Comparison of ENCODE assay signal across 8 mouse cellular contexts in the genomic region with DNA sequence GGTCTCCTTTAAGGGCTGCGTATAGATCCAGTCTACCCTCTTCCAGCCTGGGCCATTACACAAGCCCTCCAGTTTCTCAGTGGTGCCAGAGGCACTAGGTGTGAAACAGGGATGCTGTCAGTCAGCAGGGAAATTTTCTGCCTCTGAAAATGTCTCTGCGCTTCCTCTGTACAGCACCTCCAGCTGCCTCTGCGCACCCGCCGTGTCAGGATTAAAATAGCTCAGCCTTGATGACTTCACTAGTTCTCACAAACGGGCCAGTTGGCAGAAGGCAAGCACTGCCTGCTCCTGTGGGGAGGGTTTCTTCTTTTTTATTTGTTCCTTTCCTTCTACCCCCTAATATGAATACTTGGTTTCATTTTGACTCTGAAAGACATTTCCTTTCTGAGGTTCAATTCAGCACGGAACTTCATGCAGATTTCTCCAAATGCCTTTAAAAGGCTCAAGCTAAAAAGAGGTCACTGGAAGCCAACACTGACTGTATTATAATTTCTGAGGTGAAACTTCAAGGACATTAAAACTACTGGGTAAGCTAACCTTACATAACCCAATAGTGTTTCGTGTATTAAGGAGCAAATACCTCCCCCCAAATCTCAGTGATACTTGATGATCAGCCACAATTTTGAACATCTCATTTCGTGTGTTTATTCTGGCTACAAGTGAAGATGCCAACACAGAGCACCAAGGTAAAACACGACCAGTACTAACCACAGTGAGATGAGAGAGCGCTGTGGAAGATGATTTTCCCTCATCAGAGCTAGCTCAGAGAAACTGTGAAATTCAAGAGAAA.
DNase-seq lines count a peak whose midpoint lies in the region; ATAC-seq lines count a peak whose summit lies in the region.

No protein-coding gene starts in this region.

- no peaks in the 10 kb centered on the region for H3K27me3 ChIP-seq in kidney, embryonic 15.5 days
- H3K27me3 ChIP-seq in forebrain, embryonic 16.5 days (replicated peaks; ENCODE audit: control insufficient read depth, insufficient read depth, low read length), result no peaks in the 10 kb centered on the region
- no peaks in the 10 kb centered on the region for H3K27me3 ChIP-seq in heart, embryonic 16.5 days (ENCODE audit: control insufficient read depth, insufficient read depth, low read length)
- no peaks in the 10 kb centered on the region for H3K27me3 ChIP-seq in midbrain, embryonic 16.5 days (ENCODE audit: control insufficient read depth, insufficient read depth, low read depth, low read length)

- ATAC-seq in kidney, embryonic 15.5 days (replicated peaks; ENCODE audit: low FRiP score), result no peak
- peak; percentile 14; the same call in 1 of the 2 replicates for ATAC-seq in forebrain, embryonic 16.5 days
- peak; percentile 90 for ATAC-seq in heart, embryonic 16.5 days (replicated peaks; ENCODE audit: extremely low read depth, insufficient read depth, low FRiP score)
- ATAC-seq in midbrain, embryonic 16.5 days, result peak; percentile 54

- H3K36me3 ChIP-seq in kidney, embryonic 15.5 days, result no peaks in the 10 kb centered on the region
- no peaks in the 10 kb centered on the region for H3K36me3 ChIP-seq in forebrain, embryonic 16.5 days (ENCODE audit: control insufficient read depth, insufficient read depth)
- no peaks in the 10 kb centered on the region for H3K36me3 ChIP-seq in heart, embryonic 16.5 days (ENCODE audit: control insufficient read depth, insufficient read depth)
- H3K36me3 ChIP-seq in midbrain, embryonic 16.5 days (ENCODE audit: control insufficient read depth, insufficient read depth, low read length), result no peaks in the 10 kb centered on the region

- 75% methylated on average over 11 of the region's 11 CpGs for WGBS in kidney, embryonic 15.5 days
- WGBS in forebrain, embryonic 16.5 days, result 54% methylated on average over 11 of the region's 11 CpGs
- WGBS in heart, embryonic 16.5 days, result 36% methylated on average over 11 of the region's 11 CpGs
- 44% methylated on average over 11 of the region's 11 CpGs for WGBS in midbrain, embryonic 16.5 days

- peak; percentile 47 for DNase-seq in kidney, adult 11 months
- peak; percentile 68 for DNase-seq in adrenal gland, postnatal 10 days
- DNase-seq in layer of hippocampus, postnatal 25 days (ENCODE audit: extremely low spot score in 1 of 2, low spot score in 1 of 2), result peak; percentile 39 to 42
- peak; percentile 47 for DNase-seq in testis, postnatal 10 days (ENCODE audit: low spot score)

- no peak overlapping the region for H3K9ac ChIP-seq in kidney, embryonic 15.5 days
- H3K9ac ChIP-seq in forebrain, embryonic 16.5 days (replicated peaks; ENCODE audit: low read depth, low read length), result no peak overlapping the region
- H3K9ac ChIP-seq in heart, embryonic 16.5 days (ENCODE audit: low read length), result no peak overlapping the region; the same call in 1 of the 2 replicates
- no peak overlapping the region for H3K9ac ChIP-seq in midbrain, embryonic 16.5 days (ENCODE audit: low read depth, low read length)

- H3K27ac ChIP-seq in kidney, embryonic 15.5 days, result no peak overlapping the region
- H3K27ac ChIP-seq in forebrain, embryonic 16.5 days (ENCODE audit: low read length), result no peak overlapping the region
- peak overlapping the region; percentile 82 for H3K27ac ChIP-seq in heart, embryonic 16.5 days (ENCODE audit: low read length)
- peak overlapping the region; percentile 51; the same call in 1 of the 2 replicates for H3K27ac ChIP-seq in midbrain, embryonic 16.5 days (ENCODE audit: low read length)

- H3K4me3 ChIP-seq in kidney, embryonic 15.5 days (replicated peaks), result no peak overlapping the region
- no peak overlapping the region for H3K4me3 ChIP-seq in forebrain, embryonic 16.5 days (replicated peaks; ENCODE audit: low read length)
- H3K4me3 ChIP-seq in heart, embryonic 16.5 days (ENCODE audit: low read length), result no peak overlapping the region; the same call in 1 of the 2 replicates
- H3K4me3 ChIP-seq in midbrain, embryonic 16.5 days (ENCODE audit: low read depth, low read length), result no peak overlapping the region

- peaks cover 4% of the 10 kb centered on the region; the same call in 1 of the 2 replicates for H3K4me1 ChIP-seq in kidney, embryonic 15.5 days
- peaks cover 24% of the 10 kb centered on the region for H3K4me1 ChIP-seq in forebrain, embryonic 16.5 days (replicated peaks; ENCODE audit: control insufficient read depth, insufficient read depth, low read length)
- peaks cover 12% of the 10 kb centered on the region for H3K4me1 ChIP-seq in heart, embryonic 16.5 days (ENCODE audit: control insufficient read depth, insufficient read depth, low read length)
- H3K4me1 ChIP-seq in midbrain, embryonic 16.5 days (ENCODE audit: control insufficient read depth, insufficient read depth, low read length), result peaks cover 21% of the 10 kb centered on the region

- H3K4me2 ChIP-seq in kidney, embryonic 15.5 days, result no peak overlapping the region
- 0 out of 2 replicates have a peak overlapping the region, but pooled peaks have one; percentile 20 for H3K4me2 ChIP-seq in forebrain, embryonic 16.5 days (ENCODE audit: low read length)
- H3K4me2 ChIP-seq in heart, embryonic 16.5 days (ENCODE audit: low read depth, low read length), result peak overlapping the region; percentile 42
- no peak overlapping the region for H3K4me2 ChIP-seq in midbrain, embryonic 16.5 days (ENCODE audit: low read length)

- H3K9me3 ChIP-seq in kidney, embryonic 15.5 days (replicated peaks), result no peaks in the 10 kb centered on the region
- no peaks in the 10 kb centered on the region for H3K9me3 ChIP-seq in forebrain, embryonic 16.5 days (ENCODE audit: control insufficient read depth, low read length)
- H3K9me3 ChIP-seq in heart, embryonic 16.5 days (replicated peaks; ENCODE audit: control insufficient read depth, low read length), result no peaks in the 10 kb centered on the region
- no peaks in the 10 kb centered on the region for H3K9me3 ChIP-seq in midbrain, embryonic 16.5 days (replicated peaks; ENCODE audit: control insufficient read depth, low read length, poor library complexity, severe bottlenecking)

Comparison
In these comparisons a context has a peak if more than half of its experiments do, and no peak if none do; other contexts are left out.
1. H3K27ac ChIP-seq: peak in heart, embryonic 16.5 days (single experiment) and midbrain, embryonic 16.5 days (single experiment); none in kidney, embryonic 15.5 days (single experiment) and forebrain, embryonic 16.5 days (single experiment).
2. H3K4me2 ChIP-seq: peak in forebrain, embryonic 16.5 days (single experiment) and heart, embryonic 16.5 days (single experiment); none in kidney, embryonic 15.5 days (single experiment) and midbrain, embryonic 16.5 days (single experiment).
3. Peak in every context shown above with its lines, with median percentiles within 50 percentile points of each other: DNase-seq.